Mouse (Mus musculus) heart, embryonic 10.5 days (tissue): ENCODE measurements around the gene Junb. TPM values are rescaled to one million over a fixed set of nuclear protein-coding genes. Genes with fewer than 3 reads are reported as not detected.

Experiments used
- DNase-seq: peaks from one replicate; pipeline ENCODE4 v3.0.0-alpha.2; 2017; ENCODE audit warnings: low spot score
- H3K27ac ChIP-seq: fragments of 300-500 bp; sonication (generic); 2 replicates; pipeline ENCODE4 v1.5.1; 2016; ENCODE audit warnings: mild to moderate bottlenecking
- H3K27me3 ChIP-seq: fragments of 300-500 bp; sonication (generic); 2 replicates; pipeline ENCODE4 v1.6.1; 2016; ENCODE audit warnings: mild to moderate bottlenecking; ENCODE audit not compliant: poor library complexity, insufficient read depth, severe bottlenecking
- H3K36me3 ChIP-seq: fragments of 300-500 bp; sonication (generic); 2 replicates; pipeline ENCODE4 v1.6.1; 2016; ENCODE audit warnings: mild to moderate bottlenecking, moderate library complexity
- H3K4me1 ChIP-seq: fragments of 300-500 bp; sonication (generic); 2 replicates; pipeline ENCODE4 v1.6.1; 2016; ENCODE audit warnings: mild to moderate bottlenecking
- H3K4me3 ChIP-seq: fragments of 300-500 bp; sonication (generic); 2 replicates; pipeline ENCODE4 v1.5.1; 2016; ENCODE audit warnings: mild to moderate bottlenecking, moderate library complexity
- H3K9me3 ChIP-seq: fragments of 300-500 bp; sonication (generic); 2 replicates; pipeline ENCODE4 v1.6.1; 2016; ENCODE audit warnings: mild to moderate bottlenecking, moderate library complexity
- WGBS: fragments of 180-500 bp; shearing (Covaris S2); methylation state at CpG from one replicate; pipeline ENCODE4 v1.1.7; 2016; 5-methylcytosine and 5-hydroxymethylcytosine counted together
- polyA plus RNA-seq: library from polyadenylated mRNA; unstranded; fragments of >200 nt; fragmentation: Nextera tagmentation; extraction: Ambion mirVana; gene quantifications from 2 replicates; pipeline ENCODE4 v1.2.1, GENCODE M21; 2016

The Junb gene
- polyA plus RNA-seq, 1 experiment from 2014 or later, result 11.4 TPM

DNA sequence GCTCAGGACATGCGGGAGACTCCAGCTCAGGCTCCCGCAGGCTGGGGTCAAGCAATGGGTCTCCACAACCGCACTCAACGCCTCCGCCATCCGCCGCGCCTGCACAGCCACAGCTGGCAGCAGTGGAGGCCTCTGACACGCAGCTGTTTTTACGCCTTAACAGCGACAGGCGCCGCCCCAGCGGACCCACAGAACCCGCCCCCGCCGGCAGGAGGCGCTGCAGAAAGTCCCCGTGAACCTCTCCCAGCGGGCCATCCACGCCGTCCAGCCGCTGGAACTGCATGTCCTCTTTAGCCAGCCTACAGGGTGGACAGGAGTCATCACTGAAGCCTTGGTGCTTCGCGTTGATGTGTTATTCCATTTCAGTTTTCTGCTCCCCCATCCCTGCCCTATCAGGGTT, 29.2 kb upstream of the Junb start:
- Histone ChIP-seq H3K9me3 (no peaks in the 10 kb centered on the region), H3K4me1 (peaks cover 5% of the 10 kb centered on the region), H3K36me3 (no peaks in the 10 kb centered on the region), H3K27me3 (peaks cover 57% of the 10 kb centered on the region), H3K27ac (no peak overlapping the region), H3K4me3 (no peak overlapping the region)
- DNase-seq, result no peak
- 12% methylated on average over 25 of the region's 25 CpGs for WGBS

DNA sequence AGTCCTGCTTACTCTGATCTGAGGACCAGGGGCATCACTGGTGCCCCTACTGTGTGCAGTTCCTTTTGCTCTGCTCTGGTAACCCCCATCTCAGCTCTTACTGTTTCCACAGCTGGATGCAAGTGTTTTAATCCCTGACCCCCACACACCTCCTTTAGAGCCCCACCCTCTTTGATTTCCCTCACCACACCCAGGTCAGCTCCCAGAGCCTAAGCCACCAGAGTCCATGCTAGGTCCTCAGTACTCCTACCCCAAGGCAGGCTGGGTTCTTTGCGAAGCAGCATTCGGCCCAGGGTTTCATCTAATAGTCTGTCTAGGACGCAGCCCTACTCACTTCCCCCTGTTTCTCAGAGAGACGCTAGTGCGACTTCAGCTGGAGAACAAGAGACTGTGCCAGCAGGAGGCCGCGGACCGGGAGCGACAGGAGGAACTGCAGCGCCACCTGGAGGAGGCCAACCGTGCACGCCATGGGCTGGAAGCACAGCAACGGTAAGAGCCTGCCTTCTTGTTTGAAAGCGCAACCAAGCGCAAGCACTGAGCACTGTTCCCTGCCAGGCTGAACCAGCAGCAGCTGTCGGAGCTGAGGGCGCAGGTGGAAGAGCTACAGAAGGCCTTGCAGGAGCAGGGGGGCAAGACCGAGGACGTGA, 19.3 kb upstream of the Junb start:
- H3K36me3 ChIP-seq, result 0 out of 2 replicates have a peak, but pooled peaks cover 2% of the 10 kb centered on the region
- H3K27ac ChIP-seq, result peak overlapping the region; percentile 48; the same call in 1 of the 2 replicates
- no peaks in the 10 kb centered on the region for H3K9me3 ChIP-seq
- H3K4me1 ChIP-seq, result peaks cover 16% of the 10 kb centered on the region
- H3K27me3 ChIP-seq, result peaks cover 43% of the 10 kb centered on the region
- H3K4me3 ChIP-seq, result peak overlapping the region; percentile 32
- peak; percentile 94 for DNase-seq
- WGBS, result 4% methylated on average over 19 of the region's 19 CpGs

- H3K9me3 ChIP-seq, result no peaks in the 10 kb centered on the region
- H3K36me3 ChIP-seq, result 0 out of 2 replicates have a peak, but pooled peaks cover 2% of the 10 kb centered on the region
- DNase-seq, result no peak
- H3K4me3 ChIP-seq, result no peak overlapping the region
- no peak overlapping the region for H3K27ac ChIP-seq
- 71% methylated on average over 5 of the region's 5 CpGs for WGBS
- H3K27me3 ChIP-seq, result peaks cover 43% of the 10 kb centered on the region
- H3K4me1 ChIP-seq, result peaks cover 16% of the 10 kb centered on the region
Observed at GRCm38 (mm10) chr8:84996978-84997377, 18.5 kb upstream of the Junb start.

DNA sequence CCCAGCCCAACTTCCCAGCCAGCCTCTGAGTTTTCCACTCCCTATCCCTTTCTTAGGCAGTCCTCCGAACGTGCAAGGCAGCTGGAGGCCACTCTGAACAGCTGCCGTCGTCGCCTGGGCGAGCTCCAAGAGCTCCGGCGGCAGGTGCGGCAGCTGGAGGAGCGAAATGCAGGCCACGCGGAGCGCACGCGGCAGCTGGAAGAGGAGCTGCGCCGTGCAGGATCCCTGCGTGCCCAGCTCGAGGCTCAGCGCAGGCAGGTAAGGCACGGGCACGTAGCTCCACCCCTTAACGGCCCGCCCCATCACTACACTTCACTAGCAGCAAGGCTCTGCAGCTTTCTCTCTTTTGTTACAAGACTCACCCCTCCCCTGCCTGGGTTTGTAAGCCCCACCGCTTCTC, 17.2 kb upstream of the Junb start:
- Histone ChIP-seq H3K4me3 (peak overlapping the region; percentile 36), H3K9me3 (no peaks in the 10 kb centered on the region), H3K27me3 (peaks cover 43% of the 10 kb centered on the region), H3K27ac (no peak overlapping the region), H3K36me3 (no peaks in the 10 kb centered on the region), H3K4me1 (peaks cover 23% of the 10 kb centered on the region)
- DNase-seq, result no peak
- WGBS, result 30% methylated on average over 25 of the region's 25 CpGs

GRCm38 (mm10) chr8:84994375-84994774, 15.9 kb upstream of the Junb start:
- Histone ChIP-seq H3K4me3 (no peak overlapping the region), H3K4me1 (peaks cover 26% of the 10 kb centered on the region), H3K27ac (no peak overlapping the region), H3K27me3 (peaks cover 43% of the 10 kb centered on the region), H3K36me3 (no peaks in the 10 kb centered on the region), H3K9me3 (no peaks in the 10 kb centered on the region)
- 88% methylated on average over 9 of the region's 9 CpGs for WGBS
- no peak for DNase-seq

GRCm38 (mm10) chr8:84990836-84991235, 12.3 kb upstream of the Junb start:
- peak; percentile 90 for DNase-seq
- H3K27ac ChIP-seq, result peak overlapping the region; percentile 85
- no peaks in the 10 kb centered on the region for H3K9me3 ChIP-seq
- WGBS, result 1% methylated on average over 15 of the region's 15 CpGs
- peak overlapping the region; percentile 67 for H3K4me3 ChIP-seq
- peaks cover 38% of the 10 kb centered on the region for H3K27me3 ChIP-seq
- H3K36me3 ChIP-seq, result no peaks in the 10 kb centered on the region
- peaks cover 27% of the 10 kb centered on the region for H3K4me1 ChIP-seq

DNA sequence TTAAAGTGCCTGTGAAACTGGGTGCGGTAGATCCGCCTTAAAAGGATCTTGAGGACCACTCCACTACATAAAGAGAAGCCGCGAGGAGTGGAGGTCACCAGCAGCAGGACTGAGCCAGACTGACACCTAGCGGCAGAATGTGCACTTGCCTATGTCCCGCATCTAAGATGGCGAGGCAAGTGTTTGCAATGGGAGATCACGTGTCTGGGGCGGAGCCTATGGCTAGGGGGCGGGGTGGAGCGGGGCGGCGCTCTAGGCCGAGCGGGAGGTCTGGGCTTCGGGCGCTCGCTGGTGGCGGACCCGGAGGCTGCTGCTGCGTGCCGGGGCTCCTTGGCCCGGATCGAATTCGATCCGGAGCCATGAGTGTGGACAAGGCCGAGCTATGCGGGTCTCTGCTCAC, 11.8 kb upstream of the Junb start, which contains the start of gene Hook2:
Gene Hook2 (plus strand): TSS at position 255 of the 400 bp plus-strand sequence.
- no peaks in the 10 kb centered on the region for H3K9me3 ChIP-seq
- no peaks in the 10 kb centered on the region for H3K36me3 ChIP-seq
- H3K4me3 ChIP-seq, result peak within 1 kb of the TSS; percentile 67
- peaks cover 33% of the 10 kb centered on the region for H3K27me3 ChIP-seq
- under 1% methylated on average over 28 of the region's 28 CpGs for WGBS
- H3K27ac ChIP-seq, result peak within 1 kb of the TSS; percentile 85
- DNase-seq, result peak; percentile 99
- H3K4me1 ChIP-seq, result peaks cover 27% of the 10 kb centered on the region

DNA sequence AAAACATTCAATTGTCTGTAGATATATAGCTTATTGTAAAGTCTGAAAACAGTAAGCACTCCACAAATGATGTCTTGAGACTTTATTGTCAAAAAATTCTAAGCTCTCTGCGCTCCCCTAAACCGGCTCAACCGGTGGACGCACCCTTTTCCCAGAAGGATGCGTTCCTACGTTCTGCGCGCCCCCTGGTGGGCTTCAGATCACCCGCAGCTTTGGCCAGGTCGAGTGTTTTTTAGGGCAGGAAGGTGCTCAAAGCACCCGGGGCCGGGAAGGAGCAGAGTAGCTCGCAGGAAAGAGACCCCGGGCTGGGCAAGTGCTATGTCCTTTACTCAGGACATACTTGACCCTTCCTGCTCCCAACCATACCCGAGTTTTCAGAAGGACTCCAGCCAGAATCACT, 11.3 kb upstream of the Junb start:
- peaks cover 32% of the 10 kb centered on the region for H3K4me1 ChIP-seq
- H3K27me3 ChIP-seq, result peaks cover 29% of the 10 kb centered on the region
- peak; percentile 96 for DNase-seq
- H3K4me3 ChIP-seq, result peak overlapping the region; percentile 67
- under 1% methylated on average over 15 of the region's 15 CpGs for WGBS
- H3K9me3 ChIP-seq, result no peaks in the 10 kb centered on the region
- peak overlapping the region; percentile 85 for H3K27ac ChIP-seq
- H3K36me3 ChIP-seq, result no peaks in the 10 kb centered on the region

- Histone ChIP-seq H3K27ac (peak overlapping the region; percentile 85; the same call in 1 of the 2 replicates), H3K4me1 (peaks cover 37% of the 10 kb centered on the region), H3K9me3 (no peaks in the 10 kb centered on the region), H3K27me3 (peaks cover 28% of the 10 kb centered on the region), H3K4me3 (peak overlapping the region; percentile 67; the same call in 1 of the 2 replicates), H3K36me3 (no peaks in the 10 kb centered on the region)
- 20% methylated on average over 15 of the region's 15 CpGs for WGBS
- no peak for DNase-seq
Observed at GRCm38 (mm10) chr8:84989311-84989731, 10.8 kb upstream of the Junb start.

DNA sequence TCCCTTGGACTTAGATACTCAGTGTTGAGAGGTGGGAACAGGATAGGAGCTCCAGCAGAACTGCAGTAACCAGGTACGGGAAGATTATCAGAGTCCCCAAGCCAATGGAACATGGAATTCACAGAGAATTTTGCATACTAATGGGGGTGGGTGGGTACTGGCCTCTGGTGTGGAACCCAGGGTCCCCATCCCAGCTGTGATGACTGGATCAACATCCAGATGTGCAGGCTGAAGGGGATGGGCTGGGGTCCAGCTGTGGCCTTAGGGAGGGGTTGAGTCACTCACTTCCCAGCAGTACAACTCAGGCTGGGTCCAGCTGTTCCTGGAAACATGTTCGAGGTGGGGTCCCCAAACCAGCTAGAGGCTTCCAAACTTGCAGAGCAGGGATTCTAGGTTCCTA, 9.4 kb upstream of the Junb start:
- H3K4me1 ChIP-seq, result peaks cover 44% of the 10 kb centered on the region
- 59% methylated on average over 2 of the region's 2 CpGs for WGBS
- no peak for DNase-seq

GRCm38 (mm10) chr8:84987388-84987787, 8.9 kb upstream of the Junb start:
- no peak for DNase-seq
- no peaks in the 10 kb centered on the region for H3K36me3 ChIP-seq
- 81% methylated on average over 5 of the region's 5 CpGs for WGBS
- H3K27me3 ChIP-seq, result peaks cover 23% of the 10 kb centered on the region
- peaks cover 49% of the 10 kb centered on the region for H3K4me1 ChIP-seq
- no peak overlapping the region for H3K4me3 ChIP-seq
- no peaks in the 10 kb centered on the region for H3K9me3 ChIP-seq
- no peak overlapping the region for H3K27ac ChIP-seq

More for the DNA sequence above, 9.4 kb upstream of the Junb start:
- H3K4me3 ChIP-seq, result no peak overlapping the region
- H3K9me3 ChIP-seq, result no peaks in the 10 kb centered on the region
- H3K27ac ChIP-seq, result no peak overlapping the region
- no peaks in the 10 kb centered on the region for H3K36me3 ChIP-seq
- peaks cover 22% of the 10 kb centered on the region for H3K27me3 ChIP-seq

- Histone ChIP-seq H3K27ac (peak overlapping the region; percentile 91), H3K4me1 (peaks cover 58% of the 10 kb centered on the region), H3K27me3 (peaks cover 32% of the 10 kb centered on the region), H3K9me3 (no peaks in the 10 kb centered on the region), H3K36me3 (no peaks in the 10 kb centered on the region), H3K4me3 (peak overlapping the region; percentile 71)
- 28% methylated on average over 8 of the region's 8 CpGs for WGBS
- DNase-seq, result no peak
Observed at GRCm38 (mm10) chr8:84986379-84986945, 7.9 kb upstream of the Junb start.

GRCm38 (mm10) chr8:84985684-84986378, 7.3 kb upstream of the Junb start:
- Histone ChIP-seq H3K27me3 (peaks cover 37% of the 10 kb centered on the region), H3K4me1 (peaks cover 59% of the 10 kb centered on the region), H3K4me3 (peak overlapping the region; percentile 71), H3K36me3 (no peaks in the 10 kb centered on the region), H3K9me3 (no peaks in the 10 kb centered on the region), H3K27ac (peak overlapping the region; percentile 91)
- peak; percentile 95 for DNase-seq
- WGBS, result under 1% methylated on average over 53 of the region's 53 CpGs
